Mouse (Mus musculus): ENCODE measurements around the gene Prkab1. TPM values are rescaled to one million over a fixed set of nuclear protein-coding genes. Genes with fewer than 3 reads are reported as not detected.
A peak's percentile ranks its signal among the peaks of the same experiment; 100 is the strongest.

Gene Prkab1
- total RNA-seq, 2 experiments from 2014 or later: 8.0 to 11.3 TPM

DNA sequence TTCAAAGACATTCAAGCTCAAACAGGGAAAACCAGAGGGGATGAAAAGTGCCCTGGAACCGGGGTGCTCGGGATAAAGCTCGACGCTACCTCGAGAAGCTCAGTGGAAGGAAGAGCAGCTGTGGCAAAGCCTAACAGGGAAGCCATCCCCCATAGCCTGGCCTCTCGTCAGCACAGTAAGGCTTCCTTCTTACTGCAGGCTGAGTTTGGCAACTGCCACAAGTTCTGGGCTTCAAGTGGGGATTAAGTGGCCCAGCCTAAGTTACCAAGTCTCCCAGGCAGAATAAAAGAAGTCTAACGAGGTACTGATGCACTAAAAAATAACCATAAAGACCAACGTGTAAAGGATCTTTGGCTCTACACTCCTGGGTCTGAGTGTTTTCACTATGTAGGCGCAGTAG is 6.1 kb downstream of the Prkab1 start:
- no peak for DNase-seq

DNA sequence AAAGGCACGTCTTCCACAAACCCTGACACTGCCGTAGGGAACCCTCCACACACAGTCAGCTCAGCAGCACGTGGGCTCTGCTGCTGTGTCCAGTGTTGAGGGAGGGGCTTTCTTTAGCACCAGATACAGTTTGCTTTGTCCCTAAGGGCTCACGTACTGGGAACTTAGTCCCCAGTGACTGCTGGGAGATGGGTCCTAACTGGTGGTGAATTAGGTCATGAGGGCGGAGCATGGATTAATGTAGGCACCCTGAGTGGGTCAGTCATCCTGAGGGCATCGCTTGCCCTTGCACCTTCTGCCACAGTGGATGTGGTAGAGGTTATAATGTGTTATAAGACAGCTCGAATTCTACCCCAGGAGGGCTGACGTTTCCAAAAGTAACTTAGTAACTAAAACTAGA is 6.9 kb downstream of the Prkab1 start:
- DNase-seq: no peak

DNA sequence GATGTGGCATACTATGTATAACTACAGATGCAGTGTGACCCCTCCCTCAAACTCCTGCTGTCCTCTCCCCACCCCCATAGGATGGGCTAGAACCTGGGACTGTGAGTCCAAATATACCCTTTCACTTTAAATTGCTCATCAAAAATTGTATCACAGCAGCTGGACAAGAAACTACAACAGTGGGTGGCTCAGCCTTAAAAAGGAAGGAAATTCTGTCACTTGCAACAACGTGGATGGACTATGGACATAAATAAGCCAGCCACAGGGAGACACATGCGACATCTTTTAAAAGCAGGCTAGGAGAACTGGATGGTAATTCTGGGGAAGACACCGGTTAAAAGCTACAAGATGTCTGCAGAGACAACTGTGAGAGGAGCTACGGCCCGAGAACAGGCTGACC is 7.8 kb downstream of the Prkab1 start:
- no peak for DNase-seq

DNA sequence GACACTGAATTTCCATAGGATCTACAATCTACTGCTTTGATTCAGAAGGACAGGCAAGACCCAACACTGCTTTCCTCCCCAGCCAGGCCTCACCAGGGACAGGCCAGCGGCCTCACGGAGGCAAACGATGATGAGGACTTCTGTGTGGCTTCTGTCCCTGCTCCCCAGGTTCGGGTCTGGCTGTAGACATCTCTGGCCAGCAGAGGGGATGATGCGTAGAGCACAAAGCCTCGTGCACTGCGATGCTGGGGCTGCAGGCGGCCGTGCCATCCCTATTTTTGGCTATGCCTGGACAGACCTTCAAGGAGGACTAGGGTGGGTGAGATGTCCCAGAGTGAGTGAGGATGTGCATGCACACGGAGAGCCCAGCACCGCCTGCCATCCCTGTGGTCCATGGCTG is 10.1 kb downstream of the Prkab1 start:
- no peak for DNase-seq

DNA sequence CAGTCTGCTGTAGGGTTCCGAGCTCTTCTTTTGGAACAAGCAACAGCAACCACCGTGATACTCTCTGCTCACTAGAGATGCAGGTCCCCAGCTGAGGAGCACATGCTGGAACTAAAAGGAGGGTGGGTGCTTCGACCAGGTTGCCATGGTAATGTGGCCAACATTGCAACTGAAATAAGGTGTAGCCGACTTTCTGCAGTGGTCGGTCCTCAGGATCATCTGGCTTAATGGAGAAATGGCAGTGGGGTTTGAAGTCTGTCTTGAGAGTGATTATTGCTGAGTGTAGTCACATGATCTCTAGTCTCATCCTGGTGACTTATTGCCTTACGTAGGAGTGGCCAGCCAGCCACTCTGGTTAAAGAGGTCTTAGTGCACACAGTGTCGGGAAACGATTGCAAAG is 10.5 kb downstream of the Prkab1 start:
- DNase-seq: no peak

DNA sequence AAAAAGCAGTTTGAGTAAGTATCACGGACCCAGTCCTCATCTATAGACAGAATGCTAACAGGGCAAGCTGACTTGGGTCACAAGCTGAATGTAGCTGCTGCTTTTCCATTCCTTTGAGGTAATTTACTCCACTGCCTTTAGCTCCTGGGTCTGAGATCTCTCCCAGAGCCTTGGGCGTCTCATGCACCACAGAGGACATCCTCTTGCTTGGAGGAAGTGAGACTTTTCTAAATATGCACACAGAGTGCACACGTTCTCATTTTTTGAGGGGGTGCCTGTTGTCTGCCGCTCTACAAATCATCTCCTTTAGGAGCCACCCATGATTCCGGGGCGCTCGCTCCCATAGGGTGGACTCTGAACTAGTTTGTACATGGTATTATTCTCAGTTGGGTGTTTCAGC is 11.8 kb downstream of the Prkab1 start:
- DNase-seq: no peak

DNA sequence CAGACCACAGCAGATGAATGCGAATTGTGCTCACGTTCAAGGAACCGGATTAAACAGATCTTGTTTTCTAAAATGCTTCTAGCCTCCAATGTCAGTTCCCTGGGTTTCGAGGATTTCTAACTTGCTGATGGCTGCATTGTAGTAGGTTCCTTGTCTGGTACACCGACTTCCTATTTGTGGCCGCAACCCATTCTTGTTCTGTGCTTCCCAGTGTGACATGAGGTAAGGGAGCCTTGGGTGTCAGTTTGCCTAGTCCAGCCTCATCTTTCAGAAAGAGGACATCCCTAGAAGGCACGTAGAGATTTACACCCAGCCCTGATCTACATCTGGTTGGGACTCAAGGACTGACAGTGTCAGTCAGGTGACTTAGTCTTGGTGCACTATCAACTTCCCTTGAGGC is 12.6 kb downstream of the Prkab1 start:
- DNase-seq: no peak

DNA sequence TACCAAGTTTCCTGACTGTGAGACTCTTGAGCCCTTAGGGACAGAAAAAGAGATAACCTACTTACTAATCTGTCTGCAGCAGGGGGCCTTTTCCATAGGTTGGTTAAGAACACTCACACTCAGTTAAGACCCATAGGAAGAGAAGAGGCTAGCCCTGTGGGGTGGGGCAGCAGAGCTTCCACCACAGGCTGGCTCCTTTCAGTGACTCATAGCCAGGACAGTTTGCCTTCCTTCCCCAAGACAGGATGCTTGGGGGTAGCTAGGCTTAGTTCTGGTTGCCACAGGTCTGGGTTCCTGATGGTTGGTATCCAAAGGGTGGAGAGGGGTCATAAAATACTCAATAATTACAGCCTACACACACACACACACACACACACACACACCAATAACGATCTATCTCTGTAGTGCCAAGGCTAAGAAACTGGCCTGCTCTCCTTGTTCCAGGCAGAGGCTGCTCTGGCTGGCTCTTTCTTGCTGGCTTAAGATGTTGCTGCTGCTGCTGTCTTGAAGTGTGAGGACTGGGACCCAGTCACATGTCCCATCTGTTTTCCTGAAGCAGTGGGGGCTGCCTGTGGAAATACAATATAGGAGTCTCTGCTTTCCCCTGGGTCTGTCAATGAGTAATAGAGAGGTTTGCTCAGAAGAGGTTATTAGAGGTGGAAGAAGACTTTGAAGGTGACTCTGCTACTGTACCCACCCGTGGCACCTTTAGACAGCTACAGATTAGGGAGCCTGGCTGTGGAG is 14.3 kb downstream of the Prkab1 start:
- DNase-seq: no peak

DNA sequence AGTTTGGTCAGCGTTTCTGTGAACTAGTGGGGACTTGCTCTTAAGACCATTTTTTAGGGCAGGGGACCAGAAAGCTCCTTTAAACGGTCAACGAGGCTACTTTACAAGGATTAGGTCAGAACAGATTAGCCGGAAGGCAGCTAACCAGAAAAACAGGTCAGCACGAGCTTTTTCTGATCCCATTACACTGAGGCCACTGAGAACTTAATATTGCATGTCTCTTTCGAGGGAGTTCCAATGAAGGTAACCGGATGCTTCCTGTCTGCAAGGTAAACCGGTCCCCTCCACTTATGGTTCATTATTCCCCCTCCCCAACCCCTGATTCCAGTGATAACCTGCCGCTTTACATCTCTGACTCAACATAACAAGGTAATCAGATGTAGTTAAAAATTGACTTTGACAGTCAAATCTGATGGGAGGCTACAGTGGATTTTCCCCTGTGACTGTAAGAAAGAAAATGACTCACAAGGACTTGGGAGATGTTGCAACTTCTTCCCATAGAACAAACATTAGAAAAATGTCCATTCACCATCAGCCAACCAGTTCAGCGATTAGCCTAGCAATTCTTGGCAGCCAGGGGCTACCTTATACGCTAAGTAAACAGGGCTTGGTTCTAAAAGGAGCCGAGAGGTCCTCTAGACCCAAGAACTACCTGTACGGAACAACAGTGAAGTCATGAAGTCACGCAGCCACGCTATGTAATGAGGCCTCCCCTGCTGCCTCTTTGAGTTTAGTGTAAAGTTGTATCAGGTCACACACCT is 15.0 kb downstream of the Prkab1 start:
- DNase-seq: no peak

DNA sequence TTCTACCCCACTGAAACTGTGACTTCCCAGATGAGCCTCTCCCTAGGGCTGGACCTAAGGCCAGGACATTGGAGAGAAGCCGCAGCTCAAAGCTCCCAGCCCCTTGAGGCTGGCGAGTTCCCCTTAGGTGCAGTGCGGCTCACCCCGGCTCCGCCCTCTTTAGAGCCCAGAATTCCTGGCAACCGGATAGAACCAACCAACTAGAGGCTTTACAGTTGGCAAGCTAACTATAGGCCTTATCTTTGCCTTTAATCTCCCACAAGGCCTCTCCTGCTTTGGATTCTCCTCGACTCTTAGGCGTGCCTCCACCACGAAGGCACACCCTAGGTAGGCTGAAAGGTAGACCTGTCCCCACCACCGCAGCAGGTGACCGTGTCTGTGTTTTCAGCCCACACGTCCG is 16.6 kb downstream of the Prkab1 start:
- DNase-seq: no peak

DNA sequence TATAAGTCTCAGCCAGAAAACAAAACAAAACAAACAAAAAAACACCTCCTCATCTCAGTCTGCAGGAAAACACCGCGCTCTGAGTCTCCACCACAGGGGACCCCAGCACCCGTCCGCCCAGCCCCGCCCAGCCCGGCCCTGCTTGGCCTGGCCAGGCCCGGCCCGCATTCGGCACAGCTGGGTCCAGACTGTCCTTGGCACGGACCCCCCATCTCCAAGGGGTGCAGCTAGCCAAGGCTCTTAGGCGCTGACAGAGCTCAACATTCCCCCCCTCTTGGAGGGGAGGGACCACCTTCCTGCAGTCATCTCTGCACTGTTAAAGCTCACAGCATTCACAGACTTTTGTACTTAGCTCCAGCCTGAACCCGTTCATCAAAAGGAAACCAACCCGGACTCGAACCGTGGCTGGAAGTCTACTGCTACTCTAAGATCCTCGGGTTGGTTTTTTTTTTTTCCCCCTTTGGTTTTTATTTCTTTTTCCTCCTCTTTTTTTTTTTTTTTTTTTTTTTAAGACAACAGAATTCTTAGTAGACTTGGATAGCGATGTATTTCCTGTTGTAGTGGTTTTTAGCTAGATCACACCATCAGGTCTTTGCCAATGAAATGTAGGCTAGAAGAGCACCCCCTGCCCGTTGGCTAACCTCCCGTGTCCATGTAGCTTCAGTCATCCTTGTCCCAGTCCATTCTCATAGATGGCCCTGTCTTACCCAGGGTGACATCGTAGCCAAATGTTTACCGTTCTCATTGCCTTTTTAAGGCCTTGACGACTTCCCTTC is 17.8 kb downstream of the Prkab1 start:
- peak; percentile 44 for DNase-seq

DNA sequence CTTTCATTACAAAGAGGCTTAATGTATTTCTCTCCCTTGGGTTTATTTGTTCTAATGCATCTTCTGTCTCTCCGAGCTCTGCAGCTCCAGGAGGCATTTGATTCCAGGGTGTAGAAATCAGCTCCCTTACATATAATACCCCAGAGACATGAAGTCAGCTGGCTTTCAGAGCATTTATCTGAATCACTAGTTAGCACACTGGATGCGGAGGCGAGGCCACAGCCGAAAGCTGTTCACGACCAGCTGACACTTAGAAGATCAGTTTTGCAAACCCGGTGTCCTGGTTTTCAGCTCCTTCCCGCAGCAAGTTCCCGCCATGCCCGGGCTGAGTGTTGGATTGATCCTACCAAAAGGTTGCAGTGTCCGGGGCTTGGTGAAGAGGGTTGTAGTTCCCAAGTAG is 20.0 kb downstream of the Prkab1 start:
- DNase-seq: no peak

DNA sequence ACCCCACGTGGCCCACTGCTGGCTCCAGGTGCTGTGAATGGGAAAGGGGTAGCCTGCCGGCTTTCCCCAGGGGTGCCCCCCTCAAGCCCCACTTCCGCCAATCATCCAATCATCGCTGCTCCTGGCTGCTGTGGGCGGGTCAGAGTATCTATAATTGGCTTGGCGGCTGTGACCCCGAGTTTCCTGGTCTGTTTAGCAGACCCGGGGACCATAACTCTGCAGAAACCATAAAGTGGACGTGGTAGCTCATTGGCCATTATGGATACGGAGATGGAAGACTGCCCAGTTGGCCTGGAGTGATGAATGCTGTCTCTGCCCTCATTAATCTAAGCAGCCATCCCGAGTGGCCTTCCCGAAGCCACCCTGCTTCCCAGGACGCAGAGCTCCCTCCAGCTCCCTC is 20.5 kb downstream of the Prkab1 start:
- DNase-seq: no peak

DNA sequence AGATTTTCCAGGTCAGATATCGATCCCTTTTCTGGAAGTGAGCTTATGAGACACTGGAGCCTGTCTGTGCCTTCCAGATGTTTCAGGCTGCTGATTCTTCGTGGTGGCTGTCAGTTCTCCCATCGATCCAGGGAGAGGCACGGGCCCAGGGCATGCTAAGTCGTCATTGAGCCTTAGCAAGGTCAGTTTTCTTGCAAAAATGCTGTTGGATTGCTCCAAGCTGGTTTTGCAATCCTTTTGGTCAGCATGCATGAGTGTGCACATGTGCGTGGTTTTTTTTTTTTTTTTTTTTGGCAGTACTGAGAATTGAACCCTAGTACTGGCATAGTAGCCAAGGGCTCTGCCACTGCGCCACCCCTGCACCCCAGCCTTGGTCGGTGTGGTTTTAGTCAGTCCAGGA is 21.2 kb downstream of the Prkab1 start:
- DNase-seq: no peak

DNA sequence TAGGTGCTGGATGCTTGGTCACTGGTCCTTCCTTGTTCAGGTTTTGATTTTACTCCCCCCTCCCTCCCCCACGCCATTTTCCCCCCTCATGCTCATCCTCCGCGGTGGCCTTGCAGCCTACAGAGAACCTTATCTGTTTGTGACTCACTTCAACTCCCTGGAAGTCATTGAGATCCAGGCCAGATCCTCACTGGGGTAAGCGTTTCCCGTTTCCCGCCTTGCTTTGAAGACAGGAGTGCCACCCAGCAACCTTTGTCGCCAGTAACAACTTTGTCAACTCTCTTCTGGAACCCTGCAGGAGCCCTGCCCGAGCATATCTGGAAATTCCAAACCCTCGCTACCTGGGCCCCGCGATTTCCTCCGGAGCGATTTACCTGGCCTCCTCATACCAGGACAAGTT is 26.9 kb downstream of the Prkab1 start:
- DNase-seq: no peak

DNA sequence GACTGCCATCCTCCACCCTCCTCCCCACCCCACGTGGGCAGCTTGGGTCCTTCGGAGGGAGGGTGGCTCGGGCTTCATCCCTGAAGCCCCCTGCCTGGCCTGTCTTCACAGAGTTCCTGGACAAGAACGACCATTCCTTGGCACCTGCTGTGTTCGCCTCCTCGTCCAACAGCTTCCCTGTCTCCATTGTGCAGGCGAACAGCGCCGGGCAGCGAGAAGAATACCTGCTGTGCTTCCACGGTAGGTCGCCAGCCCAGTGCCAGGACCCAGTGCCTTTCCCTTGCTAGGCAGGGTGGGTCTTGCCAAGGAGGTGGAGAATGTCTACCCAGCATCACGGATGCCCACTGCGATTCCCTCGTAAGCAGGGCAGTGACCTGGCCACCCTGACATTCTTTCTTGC is 30.2 kb downstream of the Prkab1 start:
- no peak for DNase-seq

DNA sequence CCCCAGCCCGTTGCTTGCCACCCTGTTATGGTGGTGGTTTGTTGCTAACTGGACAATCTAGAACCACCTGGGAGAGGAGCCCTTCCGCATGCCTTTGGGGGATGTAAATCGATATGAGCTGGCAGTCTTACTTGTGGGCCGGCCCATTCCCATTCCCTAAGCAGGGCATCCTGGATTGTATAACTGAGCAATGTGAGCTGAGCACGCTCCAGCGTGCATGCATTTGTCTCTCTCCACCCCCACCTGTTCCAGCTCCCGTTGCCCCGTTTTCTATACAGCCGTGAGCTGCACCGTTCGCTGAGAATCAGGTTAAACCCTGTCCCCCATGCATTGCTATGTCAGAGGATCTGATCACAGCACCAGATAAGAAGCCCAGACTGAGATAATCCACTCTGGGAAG is 32.6 kb downstream of the Prkab1 start:
- DNase-seq: no peak

DNA sequence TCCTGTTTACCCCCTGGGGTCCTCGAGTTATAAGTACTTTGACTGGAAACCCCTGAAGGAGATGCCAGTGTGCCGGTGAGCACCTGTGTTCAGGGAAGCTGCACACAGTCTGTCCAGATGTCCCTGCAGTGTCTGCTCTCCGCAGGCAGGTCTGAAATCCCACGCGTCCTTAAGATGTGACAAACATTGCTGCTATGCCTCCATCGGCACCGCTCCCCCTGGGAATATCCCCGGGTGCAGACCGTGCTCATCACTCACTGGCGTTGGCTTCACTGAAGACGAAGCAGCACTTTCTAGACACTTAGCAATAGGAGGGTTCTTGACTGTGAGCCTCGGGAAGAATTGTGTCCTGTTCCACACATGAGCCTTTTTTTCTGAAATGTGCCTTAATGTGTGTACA is 37.0 kb downstream of the Prkab1 start:
- no peak for DNase-seq

DNA sequence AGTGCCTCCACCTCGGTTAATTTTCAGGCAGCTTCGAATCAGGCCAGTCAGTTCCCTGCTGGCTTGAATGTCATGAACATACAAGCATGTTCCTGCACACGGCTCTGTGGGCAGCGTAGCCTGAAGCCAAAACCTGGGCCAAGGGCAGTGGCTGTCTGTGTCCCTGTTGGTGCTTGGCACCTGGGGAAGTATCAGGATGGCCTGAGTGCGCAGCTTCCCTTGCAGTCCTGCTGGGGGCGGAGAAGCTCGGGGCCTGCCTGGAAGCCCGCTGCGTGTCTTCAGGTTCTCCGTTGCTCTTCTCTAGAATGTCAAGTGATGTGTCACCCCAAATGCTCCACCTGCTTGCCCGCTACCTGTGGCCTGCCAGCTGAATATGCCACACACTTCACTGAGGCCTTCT is 39.2 kb downstream of the Prkab1 start:
- no peak for DNase-seq

DNA sequence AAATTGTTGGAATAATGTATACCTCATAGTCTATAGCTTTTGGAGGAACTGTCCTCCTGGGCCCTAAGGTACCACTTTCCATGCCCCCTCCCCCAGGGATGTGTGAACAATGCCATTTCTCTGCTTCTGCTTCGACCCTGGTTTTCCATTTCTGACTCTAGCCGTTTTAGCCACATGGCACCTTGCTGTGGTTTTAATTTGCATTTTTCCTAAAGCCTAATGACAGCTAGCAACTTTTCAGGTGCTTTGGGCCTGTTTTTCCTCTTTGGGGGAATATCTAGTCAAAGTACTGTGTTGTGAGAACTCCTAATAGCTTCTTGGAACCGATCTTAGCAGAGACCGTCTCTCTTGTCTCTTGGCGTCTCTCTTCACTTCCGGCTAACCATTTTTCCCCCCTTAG is 39.9 kb downstream of the Prkab1 start:
- no peak for DNase-seq

DNA sequence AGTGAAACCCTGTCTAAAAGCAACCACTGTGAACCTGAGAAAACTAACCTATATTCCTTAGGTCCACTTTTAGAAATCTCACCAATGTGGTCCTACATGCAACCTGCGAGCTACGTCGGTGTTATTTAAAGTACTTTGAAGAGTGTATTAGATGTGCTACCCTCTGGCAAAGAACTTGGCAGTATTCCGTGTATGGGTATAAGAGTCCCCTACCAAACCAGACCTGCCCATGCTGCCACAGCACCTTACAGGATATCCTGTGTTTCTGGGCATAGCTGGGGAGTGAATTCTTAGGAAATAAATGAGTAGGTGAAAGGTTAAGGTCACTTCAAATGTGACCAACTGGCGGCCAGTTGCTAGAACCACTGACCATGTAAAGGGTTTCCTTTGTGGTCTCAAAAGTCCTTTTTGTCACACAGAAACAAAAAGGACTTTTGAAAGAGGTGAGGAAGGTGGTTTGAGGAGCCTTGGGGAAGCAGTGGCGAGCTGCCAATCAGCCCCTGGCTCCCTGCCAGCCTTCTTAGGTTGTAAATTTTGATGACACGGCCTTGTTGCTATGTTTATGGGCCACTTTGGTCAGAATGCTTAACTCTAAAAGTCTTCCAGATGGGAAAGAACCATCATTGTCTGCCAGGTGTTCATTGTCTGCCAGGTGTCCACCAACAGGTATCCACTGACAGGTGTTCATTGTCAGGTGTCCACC is 41.5 kb downstream of the Prkab1 start:
- no peak for DNase-seq

DNA sequence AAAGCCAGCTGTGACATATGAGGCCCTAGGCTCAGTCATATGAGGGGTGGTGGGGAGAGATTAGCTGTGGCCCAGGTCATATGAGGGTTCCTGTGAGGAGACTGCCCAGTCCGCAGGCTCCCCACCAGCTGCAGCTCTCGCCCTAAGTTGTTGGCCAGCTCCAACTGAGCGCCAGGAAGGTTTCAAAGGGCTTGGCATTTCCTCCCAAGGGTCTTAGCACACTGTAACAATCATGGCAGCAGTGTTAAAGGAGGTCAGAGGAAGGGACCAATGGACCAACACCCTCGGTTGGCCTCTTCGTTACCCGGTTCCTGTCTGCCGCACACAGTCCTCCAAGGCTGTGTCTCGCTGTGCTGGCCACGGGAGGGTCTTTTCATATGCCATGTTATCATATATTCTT is 43.8 kb downstream of the Prkab1 start:
- DNase-seq: no peak

All from gastrocnemius, postnatal 25 days (tissue).